Mouse (Mus musculus): ENCODE results near the gene Itprid1. TPM values are rescaled to one million over a fixed set of nuclear protein-coding genes. Genes with fewer than 3 reads are reported as not detected.

Itprid1 gene
- polyA plus RNA-seq, 1 experiment from 2014 or later, result not detected

DNA sequence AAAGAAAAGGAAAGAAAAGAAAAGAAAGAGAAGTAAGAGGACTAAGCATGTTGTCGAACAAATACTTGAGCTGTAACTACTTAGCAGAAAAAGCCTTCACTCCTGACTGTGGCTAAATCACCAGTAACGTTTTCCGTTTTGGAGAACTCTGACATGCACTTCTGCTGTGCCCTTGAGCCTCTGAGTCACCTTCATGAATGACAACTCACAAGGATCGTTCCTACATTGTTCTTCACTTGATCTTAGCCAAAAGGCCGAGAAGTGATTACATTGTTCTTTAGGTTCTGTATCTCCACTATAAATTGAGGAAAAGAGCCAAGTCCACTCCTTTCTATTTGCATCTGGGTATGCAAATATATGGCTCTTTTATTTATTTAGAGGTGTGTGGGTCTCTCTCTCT, 19.8 kb upstream of the Itprid1 start:
- Histone ChIP-seq H3K79me2 (ENCODE audit: inconsistent target) (no peaks in the 10 kb centered on the region), H3K27ac (no peak overlapping the region), H3K4me3 (ENCODE audit: inconsistent target) (no peak overlapping the region), H3K36me3 (ENCODE audit: inconsistent target) (no peaks in the 10 kb centered on the region)
- WGBS (ENCODE audit: missing documents), result 81% methylated on average over 5 of the region's 5 CpGs

DNA sequence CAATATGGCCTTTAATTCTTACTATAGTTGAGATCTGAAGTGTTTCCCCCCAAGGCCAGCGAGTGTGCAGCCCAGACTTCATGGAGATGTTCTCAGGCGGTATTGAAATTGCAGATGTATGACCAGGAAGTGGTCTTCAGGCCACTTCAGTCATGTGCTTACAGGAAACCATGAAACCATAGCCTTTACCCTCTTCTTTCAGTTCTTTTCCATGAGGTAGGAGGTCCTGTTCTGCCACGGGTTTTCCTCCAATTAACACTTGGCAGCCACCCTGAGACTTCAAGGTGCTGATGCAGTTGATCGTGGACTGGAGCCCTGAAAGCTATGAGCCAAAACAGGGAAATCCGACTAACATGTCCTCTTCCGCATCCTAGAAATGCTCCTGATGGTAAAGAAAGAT, 7.0 kb upstream of the Itprid1 start:
- no peaks in the 10 kb centered on the region for H3K36me3 ChIP-seq (ENCODE audit: inconsistent target)
- H3K79me2 ChIP-seq (ENCODE audit: inconsistent target), result no peaks in the 10 kb centered on the region
- WGBS (ENCODE audit: missing documents), result 42% methylated on average over 6 of the region's 6 CpGs
- H3K4me3 ChIP-seq (ENCODE audit: inconsistent target), result no peak overlapping the region
- H3K27ac ChIP-seq, result no peak overlapping the region

DNA sequence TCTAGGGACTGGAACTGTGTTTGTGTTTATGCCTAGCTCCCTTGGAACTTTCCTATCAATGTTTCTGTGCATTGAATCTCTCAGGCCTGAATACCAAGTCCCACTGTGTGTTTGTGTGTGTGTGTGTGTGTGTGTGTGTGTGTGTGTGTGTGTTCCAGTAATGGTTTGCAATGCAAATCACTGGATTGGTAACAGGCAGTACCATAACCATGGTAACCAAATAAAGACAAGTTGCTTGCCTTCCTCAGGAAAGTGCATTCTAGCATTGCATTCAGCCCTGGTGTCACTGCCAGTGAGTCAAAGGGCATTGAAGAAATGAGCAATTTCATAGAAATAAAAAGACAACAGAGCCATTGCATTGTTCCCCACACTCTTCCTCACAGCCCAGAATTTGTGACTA, 15.9 kb downstream of the Itprid1 start:
- Histone ChIP-seq H3K79me2 (ENCODE audit: inconsistent target) (no peaks in the 10 kb centered on the region), H3K27ac (no peak overlapping the region), H3K36me3 (ENCODE audit: inconsistent target) (no peaks in the 10 kb centered on the region), H3K4me3 (ENCODE audit: inconsistent target) (no peak overlapping the region)

DNA sequence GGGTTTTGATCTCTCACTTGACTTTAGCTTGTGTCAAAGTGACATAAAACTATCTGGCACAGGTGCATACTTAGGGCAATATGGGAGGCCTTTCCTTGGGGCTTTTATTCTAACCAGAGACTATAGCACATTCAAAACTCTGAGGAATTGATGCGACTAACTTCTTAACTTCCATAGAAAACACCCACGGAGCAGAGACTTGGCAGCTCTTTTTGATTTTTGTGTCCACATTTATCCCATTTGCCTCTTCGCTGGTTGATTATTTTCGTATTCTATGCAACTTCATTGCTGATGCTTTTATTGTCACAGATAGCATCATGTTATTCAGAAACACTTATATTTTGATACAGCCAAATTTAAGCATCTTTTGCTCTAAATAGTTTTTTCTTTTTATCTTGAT, 19.4 kb downstream of the Itprid1 start:
- Histone ChIP-seq H3K4me3 (ENCODE audit: inconsistent target) (no peak overlapping the region), H3K27ac (no peak overlapping the region), H3K36me3 (ENCODE audit: inconsistent target) (no peaks in the 10 kb centered on the region), H3K79me2 (ENCODE audit: inconsistent target) (no peaks in the 10 kb centered on the region)
- WGBS (ENCODE audit: missing documents), result 91% methylated on average over 4 of the region's 4 CpGs

DNA sequence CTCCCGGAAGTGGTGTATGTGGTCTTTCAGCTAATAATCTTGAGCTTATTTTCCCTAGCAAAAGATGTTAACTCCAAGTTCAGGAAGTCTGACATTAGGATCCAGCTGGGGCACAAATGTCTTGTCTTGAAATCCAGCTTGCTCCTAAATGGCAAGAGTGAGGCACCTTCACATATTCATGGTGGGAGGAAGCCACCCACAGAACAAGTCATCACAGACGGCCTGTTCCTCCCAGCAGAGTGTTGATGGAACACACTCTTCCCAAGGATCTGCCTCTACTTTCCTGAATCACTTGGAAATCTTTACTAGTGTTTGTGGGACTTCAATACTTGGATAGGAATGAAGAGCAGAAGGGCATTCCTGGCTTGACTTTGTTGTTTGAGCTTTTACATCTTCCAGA, 28.5 kb downstream of the Itprid1 start:
- H3K27ac ChIP-seq, result no peak overlapping the region
- H3K79me2 ChIP-seq (ENCODE audit: inconsistent target), result no peaks in the 10 kb centered on the region
- 91% methylated on average over 2 of the region's 2 CpGs for WGBS (ENCODE audit: missing documents)
- no peaks in the 10 kb centered on the region for H3K36me3 ChIP-seq (ENCODE audit: inconsistent target)
- H3K4me3 ChIP-seq (ENCODE audit: inconsistent target), result no peak overlapping the region

DNA sequence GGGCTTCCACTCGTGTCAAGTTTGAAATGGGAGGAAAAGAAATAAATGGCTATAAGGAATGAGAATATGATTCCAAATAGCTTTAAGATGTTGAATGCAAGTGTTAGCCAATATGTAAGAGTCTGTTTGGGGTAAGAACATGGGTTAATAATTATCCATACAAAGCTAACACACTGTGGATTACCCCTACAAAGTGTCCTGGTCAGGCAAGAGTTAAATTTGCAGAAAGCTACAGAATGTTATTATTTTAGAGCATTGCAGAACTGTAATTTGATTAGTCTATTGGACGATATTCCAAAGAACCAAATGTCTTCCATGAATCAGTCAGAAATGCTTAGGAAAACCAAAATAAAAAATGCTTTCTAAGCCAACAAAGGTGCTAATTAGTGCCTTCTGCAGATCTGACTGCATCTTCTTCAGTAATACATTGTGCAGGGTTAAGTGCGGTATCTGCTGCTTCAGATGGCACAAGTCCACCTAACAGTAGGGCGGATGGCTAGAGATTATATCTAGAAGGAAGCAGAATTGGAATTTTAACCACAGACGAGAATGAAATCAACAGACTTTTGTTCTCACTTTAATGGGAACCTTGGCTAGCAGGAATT, 42.8 kb downstream of the Itprid1 start:
- Histone ChIP-seq H3K36me3 (ENCODE audit: inconsistent target) (no peaks in the 10 kb centered on the region), H3K27ac (no peak overlapping the region), H3K4me3 (ENCODE audit: inconsistent target) (no peak overlapping the region), H3K79me2 (ENCODE audit: inconsistent target) (no peaks in the 10 kb centered on the region)
- 66% methylated on average over 5 of the region's 5 CpGs for WGBS (ENCODE audit: missing documents)

DNA sequence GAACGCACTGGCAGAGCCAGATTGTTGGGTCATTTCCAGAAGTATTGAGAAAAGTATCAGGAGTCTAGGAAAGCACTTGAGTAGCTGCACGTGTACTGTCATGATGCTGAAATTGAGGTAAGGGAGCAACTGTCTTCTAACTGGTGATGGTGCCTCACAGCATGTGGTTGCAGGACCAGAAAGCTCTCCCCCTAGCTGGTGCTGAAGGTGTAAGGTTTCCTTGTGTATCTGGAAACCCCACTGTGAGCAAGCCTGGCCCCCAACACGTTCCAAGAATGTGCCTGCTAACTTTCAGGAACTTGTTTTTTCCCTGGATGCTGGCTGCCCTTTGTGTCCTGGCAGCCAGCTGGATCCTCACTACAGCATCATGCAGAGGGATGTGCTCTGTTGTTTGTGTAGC, 44.2 kb downstream of the Itprid1 start:
- WGBS (ENCODE audit: missing documents), result 66% methylated on average over 3 of the region's 3 CpGs
- no peak overlapping the region for H3K27ac ChIP-seq

DNA sequence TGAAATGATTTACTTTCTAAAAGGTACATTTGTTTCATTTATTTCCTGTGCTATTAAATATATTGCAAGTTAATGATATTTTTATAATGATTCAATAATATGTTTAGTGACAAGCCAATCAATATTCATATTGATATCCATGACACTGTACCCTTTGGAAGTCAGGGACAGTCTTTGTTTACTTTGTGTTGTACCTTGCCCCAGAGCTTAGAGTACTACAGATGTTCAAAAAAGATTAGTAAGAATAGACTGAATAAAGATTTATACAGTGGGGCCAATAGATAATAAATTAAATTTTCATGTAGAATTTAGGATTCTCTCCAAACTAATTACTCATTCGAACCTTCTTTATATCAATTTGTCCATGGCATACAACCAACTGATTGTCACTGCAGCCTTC, 50.9 kb downstream of the Itprid1 start:
- 90% methylated on average over 1 of the region's 1 CpGs for WGBS (ENCODE audit: missing documents)
- Histone ChIP-seq H3K27ac (no peak overlapping the region), H3K79me2 (ENCODE audit: inconsistent target) (no peaks in the 10 kb centered on the region), H3K36me3 (ENCODE audit: inconsistent target) (no peaks in the 10 kb centered on the region), H3K4me3 (ENCODE audit: inconsistent target) (no peak overlapping the region)

More for the DNA sequence above, 44.2 kb downstream of the Itprid1 start:
- no peaks in the 10 kb centered on the region for H3K36me3 ChIP-seq (ENCODE audit: inconsistent target)
- H3K79me2 ChIP-seq (ENCODE audit: inconsistent target), result no peaks in the 10 kb centered on the region
- H3K4me3 ChIP-seq (ENCODE audit: inconsistent target), result no peak overlapping the region

DNA sequence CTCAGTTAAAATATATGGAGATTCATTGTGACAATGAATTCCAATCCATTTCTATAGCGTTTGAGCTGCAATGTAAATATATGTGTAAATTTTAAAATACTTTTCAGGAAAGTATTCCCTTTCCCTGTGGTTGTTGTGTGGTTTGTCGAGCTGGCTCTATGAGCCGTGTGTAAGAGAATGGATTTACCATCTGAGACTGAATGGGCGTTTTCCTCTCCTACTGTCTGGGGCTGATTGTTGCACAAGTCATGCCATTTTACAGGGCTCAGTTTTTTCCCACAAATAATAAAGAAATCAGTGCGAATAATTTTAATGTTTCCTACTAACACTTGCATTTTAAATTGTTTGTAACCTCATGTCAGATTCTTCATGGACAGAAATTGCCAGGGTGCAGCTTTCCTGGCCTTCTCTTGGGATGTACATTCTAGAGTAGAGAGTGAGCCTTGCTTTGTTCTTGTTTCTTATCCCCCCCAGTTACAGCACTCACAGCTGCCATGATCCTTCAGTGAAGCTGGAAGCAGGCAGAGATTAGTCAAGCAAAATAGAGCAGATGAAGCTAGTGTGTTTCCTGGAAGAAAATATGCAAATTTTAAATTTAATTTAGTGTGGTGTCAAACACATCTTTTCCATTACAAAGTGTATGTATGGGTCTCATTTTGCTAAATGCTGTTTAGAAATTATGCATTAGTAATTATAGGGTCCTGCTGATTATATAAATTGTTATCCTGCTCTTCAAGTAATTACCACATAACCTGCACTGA, 65.1 kb downstream of the Itprid1 start:
- Histone ChIP-seq H3K36me3 (ENCODE audit: inconsistent target) (no peaks in the 10 kb centered on the region), H3K79me2 (ENCODE audit: inconsistent target) (no peaks in the 10 kb centered on the region), H3K4me3 (ENCODE audit: inconsistent target) (no peak overlapping the region), H3K27ac (no peak overlapping the region)
- 83% methylated on average over 5 of the region's 5 CpGs for WGBS (ENCODE audit: missing documents)

DNA sequence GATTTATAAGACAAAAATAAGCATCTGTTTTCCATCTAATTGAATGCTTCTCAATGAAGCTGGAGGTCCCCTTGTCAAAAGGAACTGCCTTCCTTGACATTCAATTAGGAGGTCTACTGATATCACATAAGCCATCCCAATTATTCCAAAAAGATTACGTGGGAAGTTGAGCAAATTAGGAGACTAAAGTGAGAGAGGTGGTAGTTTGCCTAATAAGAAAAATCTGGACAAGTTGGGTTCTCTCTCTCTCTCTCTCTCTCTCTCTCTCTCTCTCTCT, 65.6 kb downstream of the Itprid1 start:
- Histone ChIP-seq H3K27ac (no peak overlapping the region), H3K79me2 (ENCODE audit: inconsistent target) (no peaks in the 10 kb centered on the region), H3K4me3 (ENCODE audit: inconsistent target) (no peak overlapping the region), H3K36me3 (ENCODE audit: inconsistent target) (no peaks in the 10 kb centered on the region)
- WGBS (ENCODE audit: missing documents), result 100% methylated on average over 1 of the region's 1 CpGs

DNA sequence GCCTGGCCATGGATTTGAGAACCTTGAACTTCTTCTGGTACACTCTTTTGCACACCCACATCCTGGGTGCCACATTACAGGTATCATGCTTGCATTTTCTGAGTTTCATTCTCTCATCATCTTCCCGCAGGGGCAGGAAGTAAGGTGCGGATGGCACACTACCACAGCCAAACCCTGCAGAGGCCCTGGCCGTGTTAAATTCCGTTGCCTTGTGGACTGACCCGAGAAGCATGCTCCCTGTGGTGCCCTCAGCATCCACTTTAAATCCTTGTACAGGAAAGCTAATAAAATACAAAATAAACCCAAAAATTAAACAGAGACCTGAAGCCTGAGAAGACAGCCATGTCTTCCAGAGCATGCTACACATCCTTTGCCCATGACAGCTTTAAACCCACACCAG, 82.5 kb downstream of the Itprid1 start:
- 87% methylated on average over 5 of the region's 5 CpGs for WGBS (ENCODE audit: missing documents)
- Histone ChIP-seq H3K27ac (no peak overlapping the region), H3K4me3 (ENCODE audit: inconsistent target) (no peak overlapping the region), H3K36me3 (ENCODE audit: inconsistent target) (no peaks in the 10 kb centered on the region), H3K79me2 (ENCODE audit: inconsistent target) (no peaks in the 10 kb centered on the region)

DNA sequence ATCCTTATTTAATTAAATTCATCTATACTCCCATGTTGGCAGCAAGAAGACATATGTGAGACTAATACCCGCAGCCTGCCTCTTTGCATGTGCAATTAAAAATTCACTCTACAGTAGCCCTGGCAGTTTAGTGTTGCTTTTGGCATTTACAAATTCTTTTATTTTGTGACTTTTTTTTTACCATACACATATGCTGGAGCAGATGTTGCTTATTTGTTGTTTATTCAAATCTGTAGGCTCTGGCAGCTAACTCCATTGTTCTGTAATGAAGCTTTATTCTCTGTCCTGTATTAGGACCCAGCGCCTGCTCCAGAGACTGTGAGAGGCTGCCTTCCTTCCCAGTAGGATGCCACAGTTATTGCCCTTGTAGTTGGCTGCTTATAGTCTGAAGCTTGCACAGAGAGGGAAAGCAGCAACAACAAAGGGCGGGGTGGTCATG, 83.6 kb downstream of the Itprid1 start:
- H3K4me3 ChIP-seq (ENCODE audit: inconsistent target), result no peak overlapping the region
- H3K79me2 ChIP-seq (ENCODE audit: inconsistent target), result no peaks in the 10 kb centered on the region
- no peak overlapping the region for H3K27ac ChIP-seq
- WGBS (ENCODE audit: missing documents), result 89% methylated on average over 3 of the region's 3 CpGs
- no peaks in the 10 kb centered on the region for H3K36me3 ChIP-seq (ENCODE audit: inconsistent target)

DNA sequence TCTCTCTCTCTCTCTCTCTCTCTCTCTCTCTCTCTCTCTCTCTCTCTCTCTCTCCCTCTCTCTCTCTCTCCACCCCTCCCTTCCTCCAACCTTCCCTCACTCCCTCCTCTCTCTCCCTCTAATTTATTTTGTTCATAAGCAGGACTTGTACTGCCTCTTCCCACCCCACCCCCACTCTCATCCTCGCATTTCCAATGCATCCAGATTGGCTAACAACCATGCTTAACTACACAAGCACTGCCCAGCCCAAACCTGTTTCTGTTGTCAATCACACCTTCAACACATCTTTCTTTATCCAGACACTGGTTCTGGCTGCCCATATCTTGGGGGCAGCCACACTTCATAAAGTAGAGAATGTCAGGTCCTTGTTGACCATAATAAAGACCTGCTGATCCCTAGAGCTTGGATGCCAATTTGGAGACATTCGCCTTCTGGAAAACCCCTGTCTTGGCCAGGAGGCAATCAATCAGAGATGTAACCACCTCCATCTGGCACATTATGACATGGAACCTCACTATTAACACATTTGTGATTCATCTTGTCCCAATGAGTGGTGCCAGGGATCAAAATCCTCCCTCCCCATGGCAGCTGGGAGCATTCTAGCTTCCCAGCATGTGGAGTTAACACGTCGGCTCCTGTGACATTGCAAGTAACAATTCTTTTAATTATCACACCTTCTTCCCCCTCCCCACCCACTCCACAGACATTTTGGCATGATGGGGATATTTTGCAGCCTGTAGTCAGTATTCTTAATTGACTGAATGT, 84.4 kb downstream of the Itprid1 start:
- WGBS (ENCODE audit: missing documents), result 70% methylated on average over 4 of the region's 4 CpGs

DNA sequence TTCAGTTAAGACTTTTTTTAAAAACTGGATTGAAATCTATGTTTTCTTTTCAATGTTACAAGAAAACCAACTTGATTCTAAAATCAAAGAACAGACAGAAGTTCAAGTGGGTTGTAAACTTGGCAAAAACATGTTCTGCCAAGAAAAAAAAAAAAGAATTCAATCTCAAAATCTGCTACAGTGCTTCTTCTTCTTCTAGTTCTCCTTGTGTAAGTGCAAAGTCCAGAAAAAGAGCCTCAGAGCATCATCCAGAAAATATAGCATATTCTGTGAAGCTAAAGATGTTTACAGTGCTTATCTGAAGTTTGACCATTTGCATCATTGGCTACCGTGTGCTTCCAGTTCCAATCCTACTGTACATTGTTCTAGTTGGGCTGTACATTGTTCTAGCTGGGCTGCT, 108.0 kb downstream of the Itprid1 start:
- no peaks in the 10 kb centered on the region for H3K36me3 ChIP-seq (ENCODE audit: inconsistent target)
- WGBS (ENCODE audit: missing documents), result 83% methylated on average over 1 of the region's 1 CpGs
- no peak overlapping the region for H3K4me3 ChIP-seq (ENCODE audit: inconsistent target)
- H3K27ac ChIP-seq, result no peak overlapping the region
- no peaks in the 10 kb centered on the region for H3K79me2 ChIP-seq (ENCODE audit: inconsistent target)

More for the DNA sequence above, 84.4 kb downstream of the Itprid1 start:
- Histone ChIP-seq H3K27ac (no peak overlapping the region), H3K36me3 (ENCODE audit: inconsistent target) (no peaks in the 10 kb centered on the region), H3K4me3 (ENCODE audit: inconsistent target) (no peak overlapping the region), H3K79me2 (ENCODE audit: inconsistent target) (no peaks in the 10 kb centered on the region)

DNA sequence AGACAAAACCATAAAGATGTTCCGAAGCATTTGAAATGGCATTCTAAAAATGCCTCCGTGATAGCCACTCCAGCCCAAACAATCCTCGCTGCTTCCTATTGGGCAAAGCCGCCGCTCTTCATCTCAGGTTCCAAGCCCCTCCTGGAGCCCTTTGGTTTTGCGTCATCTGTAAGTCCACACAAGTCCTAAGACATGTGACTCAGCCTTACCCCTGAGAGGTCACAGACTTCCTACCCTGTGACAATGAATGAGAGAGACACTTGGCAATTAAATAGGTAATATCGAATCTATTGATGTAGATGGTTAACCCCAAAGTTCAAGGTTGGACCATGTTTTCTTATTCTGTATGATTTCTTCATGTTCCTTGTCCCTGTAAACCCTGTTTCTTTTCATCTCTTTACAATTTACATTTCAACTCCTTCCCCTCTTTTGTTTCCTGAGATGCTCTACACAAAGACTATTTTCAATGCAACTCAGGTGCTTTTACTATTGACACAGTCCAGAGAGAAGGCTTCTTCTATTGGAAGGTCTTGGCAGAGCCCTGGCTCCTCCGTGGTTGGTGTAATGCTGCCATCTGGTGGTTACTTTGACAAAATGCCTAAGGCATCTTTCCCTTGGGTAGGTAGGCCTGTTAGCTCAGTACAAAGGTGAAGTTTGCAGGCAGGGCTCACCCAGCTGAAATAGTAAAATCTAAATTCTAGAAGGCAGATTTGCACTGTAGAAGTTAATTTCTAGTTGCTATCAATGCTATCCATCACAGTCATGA, 113.8 kb downstream of the Itprid1 start:
- Histone ChIP-seq H3K36me3 (ENCODE audit: inconsistent target) (no peaks in the 10 kb centered on the region), H3K27ac (no peak overlapping the region), H3K4me3 (ENCODE audit: inconsistent target) (no peak overlapping the region), H3K79me2 (ENCODE audit: inconsistent target) (no peaks in the 10 kb centered on the region)
- WGBS (ENCODE audit: missing documents), result 77% methylated on average over 8 of the region's 8 CpGs

Data from macrophage (primary cell).